Mouse (Mus musculus): Measurements from ENCODE around the gene Zfp618.

- TF ChIP-seq POLR2A (IDR thresholded peaks at IDR 0.05; ENCODE audit: insufficient read depth, low read depth, low read length), result no peak
- no peak for TF ChIP-seq CTCF (IDR thresholded peaks at IDR 0.05; ENCODE audit: insufficient read depth, low read depth, low read length)
These were observed 89.9 kb downstream of the Zfp618 start for GRCm38 (mm10) chr4:63055216-63055745.
